Mouse (Mus musculus) large intestine, adult 2 months (tissue): ENCODE measurements at regions not wholly inside any gene's neighbourhood (a gene's known extent, or its start where the extent isn't known, plus 50 kb on each side); places are given as distances from the start of the nearest gene placed in this dataset.

Experiments used
- DNase-seq: peaks from one replicate; pipeline ENCODE4 v3.0.0-alpha.2; 2012; ENCODE audit warnings: low read depth, low spot score
- WGBS: fragments of 180-500 bp; shearing (Covaris S2); methylation state at CpG from one replicate; pipeline ENCODE4 v1.1.7; 2018; 5-methylcytosine and 5-hydroxymethylcytosine counted together

DNA sequence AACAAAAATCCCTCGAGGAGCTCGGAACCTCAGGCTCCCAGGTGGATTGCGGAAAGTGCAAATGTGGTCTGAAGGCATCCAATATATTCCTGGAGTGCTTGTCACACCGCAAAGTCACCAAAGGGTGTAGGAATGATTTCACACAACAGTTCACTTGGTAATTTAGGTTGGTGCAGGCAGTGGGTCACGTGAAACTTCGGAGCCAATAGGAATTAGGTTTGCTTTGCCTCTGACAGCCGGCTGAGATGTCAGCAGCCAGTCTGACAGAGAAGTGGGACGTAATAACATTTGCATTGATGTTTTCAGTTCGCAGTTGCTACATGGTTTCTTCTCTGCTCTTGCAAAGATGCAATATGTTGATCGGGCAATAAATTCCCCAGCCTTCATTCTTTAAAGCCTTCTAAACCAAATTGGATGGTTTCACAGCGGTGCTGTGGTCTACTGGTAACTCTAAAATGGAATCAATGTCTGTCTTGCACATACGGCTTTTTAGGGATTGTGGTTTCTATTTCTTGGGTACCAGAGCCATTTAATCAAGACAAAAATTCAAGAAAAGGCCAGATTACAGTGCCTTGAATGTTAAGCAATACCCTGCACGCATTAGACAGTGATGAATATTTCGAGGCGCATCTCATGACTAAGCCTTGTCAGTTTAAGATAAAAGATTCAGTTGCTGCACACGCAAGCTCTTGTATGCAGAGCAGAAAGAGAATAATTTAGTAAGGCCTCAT is 149.2 kb downstream of the Mtx2 start:
- 67% methylated on average over 16 of the region's 16 CpGs for WGBS
- no peak for DNase-seq

DNA sequence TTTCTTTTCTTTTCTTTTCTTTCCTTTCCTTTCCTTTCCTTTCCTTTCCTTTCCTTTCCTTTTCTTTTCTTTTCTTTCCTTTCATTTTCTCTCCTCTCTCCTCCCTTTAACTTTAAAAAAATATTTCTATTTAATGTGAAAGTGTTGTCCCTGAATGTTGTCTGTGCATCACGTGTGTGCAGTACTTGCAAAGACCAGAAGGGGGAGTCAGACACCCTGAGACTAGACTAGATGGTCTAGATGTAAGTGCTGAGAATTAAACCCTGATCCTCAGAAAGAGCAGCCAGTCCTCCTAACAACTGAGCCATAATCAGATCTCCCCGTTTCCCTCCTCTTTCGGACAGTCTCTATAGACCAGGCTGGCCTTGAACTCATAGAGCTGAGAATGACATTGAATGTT is 151.7 kb downstream of the Mtx2 start:
- DNase-seq, result no peak
- 96% methylated on average over 3 of the region's 3 CpGs for WGBS

DNA sequence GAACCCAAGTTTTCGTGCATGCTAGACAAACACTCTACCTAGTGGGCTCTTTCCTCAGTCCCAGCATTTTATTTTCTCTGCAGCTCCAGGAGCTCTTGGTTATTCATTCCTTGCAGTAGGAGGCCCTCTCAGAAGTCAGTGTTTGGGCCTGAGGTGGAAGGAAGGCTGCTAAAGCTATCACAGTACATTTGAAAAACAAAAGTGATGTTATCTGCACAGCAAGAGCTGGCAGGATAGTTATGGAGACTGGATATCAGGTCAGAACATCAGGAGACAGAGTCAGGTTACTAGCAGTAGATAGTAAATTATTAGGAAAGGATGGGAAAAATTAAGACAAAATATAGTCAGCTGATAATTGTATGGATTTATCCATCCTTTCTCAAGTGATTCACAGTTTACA is 152.2 kb downstream of the Mtx2 start:
- no peak for DNase-seq
- 93% methylated on average over 1 of the region's 1 CpGs for WGBS

DNA sequence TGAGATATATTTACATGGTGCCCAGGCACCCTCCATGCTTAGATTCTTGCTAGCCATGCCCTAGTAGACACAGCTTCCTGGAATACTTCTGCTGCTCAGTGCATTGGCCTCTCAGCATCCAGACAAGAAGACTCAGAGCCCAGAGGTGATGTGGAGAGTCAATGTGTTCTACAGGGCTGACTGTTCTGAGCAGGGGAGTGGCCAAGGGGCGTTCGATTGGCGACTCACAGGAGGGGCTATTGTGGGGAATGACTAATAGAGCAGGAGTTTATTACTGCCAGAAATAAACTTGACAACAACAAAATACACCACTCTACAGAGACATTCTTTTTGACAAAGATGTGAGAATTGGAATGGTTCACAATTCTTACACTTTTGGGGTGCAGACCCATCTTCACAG is 156.3 kb downstream of the Mtx2 start:
- DNase-seq, result no peak
- 71% methylated on average over 3 of the region's 3 CpGs for WGBS

DNA sequence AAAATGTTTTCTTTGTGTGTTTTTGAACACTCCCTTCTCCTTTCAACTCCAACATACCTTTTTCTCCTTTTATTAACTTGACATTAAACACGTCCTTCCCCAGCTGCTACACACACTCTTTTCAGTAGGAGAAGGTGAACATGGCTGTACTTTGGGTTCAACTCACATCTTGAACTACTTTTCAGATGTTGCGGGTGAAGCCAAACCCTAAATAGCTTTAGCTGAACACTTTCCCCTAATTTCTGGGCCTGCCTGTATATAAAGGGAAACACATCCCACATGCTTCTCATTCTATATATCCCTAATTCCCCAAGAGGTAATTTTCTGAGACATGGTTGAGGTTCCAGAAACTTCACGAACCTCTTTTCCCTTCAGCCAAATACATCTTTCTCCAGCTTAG is 168.2 kb downstream of the Mtx2 start:
- no peak for DNase-seq
- WGBS, result 79% methylated on average over 3 of the region's 3 CpGs

DNA sequence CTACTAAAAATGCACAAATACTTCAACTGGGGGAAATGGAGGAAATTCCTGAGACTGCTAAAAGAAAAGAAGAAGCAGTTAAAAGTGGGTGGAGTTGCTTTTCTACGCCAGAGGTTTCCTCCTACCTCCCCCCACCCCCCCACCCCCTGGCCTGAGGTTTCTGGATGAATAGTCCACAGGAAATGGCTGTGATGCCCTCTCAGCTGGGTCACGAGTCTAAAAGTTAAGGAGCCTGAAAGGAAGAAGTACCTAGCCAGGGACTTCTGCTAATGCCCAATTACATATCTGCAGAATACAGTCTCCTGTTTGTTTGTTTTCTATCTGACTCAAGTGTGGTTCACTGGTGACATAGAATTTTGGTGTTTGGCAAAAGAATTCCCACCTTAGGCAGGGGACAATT is 169.4 kb downstream of the Mtx2 start:
- WGBS, result 14% methylated on average over 2 of the region's 2 CpGs
- no peak for DNase-seq

DNA sequence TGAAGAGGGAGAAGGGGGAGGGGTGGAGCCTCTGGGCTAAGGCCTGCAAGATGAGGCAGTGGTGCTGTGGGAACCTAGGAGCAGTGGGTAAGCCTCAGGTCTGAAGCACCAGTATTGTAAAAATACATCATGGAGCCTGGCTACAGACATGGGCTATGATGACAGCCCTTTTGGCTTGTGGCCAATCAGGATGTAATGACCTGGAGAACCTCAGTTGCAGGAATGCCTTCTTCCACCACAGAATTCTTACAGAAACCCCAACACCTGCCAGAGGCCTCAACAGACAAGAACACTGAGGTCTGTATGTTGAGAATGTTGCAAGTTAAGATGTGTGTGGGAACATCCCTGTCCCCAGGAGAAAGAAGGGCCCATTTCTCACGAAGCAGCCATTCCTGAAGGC is 172.1 kb downstream of the Mtx2 start:
- DNase-seq, result no peak
- WGBS, result 76% methylated on average over 1 of the region's 1 CpGs

DNA sequence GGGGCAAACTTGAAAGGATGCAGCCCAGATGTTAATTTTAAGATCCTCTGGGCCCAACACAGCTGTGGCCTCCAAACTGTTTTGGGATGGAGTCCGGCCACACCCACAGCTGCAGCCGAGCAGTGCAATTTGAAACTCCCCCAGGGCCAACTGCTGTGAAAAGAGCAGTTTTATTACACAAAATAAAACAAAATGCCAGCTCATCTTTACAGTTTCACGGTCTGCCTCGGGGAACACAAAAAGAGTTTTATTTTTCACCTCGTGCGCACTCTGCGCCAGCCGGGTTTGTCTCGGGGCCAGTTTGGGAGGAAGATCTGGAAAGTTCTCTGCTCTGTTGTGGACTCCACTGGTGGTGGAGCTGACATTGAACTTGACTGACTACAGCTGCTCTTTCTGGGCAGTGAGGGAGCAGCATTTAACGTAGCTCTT is 174.8 kb downstream of the Mtx2 start:
- DNase-seq, result no peak
- 18% methylated on average over 10 of the region's 10 CpGs for WGBS

DNA sequence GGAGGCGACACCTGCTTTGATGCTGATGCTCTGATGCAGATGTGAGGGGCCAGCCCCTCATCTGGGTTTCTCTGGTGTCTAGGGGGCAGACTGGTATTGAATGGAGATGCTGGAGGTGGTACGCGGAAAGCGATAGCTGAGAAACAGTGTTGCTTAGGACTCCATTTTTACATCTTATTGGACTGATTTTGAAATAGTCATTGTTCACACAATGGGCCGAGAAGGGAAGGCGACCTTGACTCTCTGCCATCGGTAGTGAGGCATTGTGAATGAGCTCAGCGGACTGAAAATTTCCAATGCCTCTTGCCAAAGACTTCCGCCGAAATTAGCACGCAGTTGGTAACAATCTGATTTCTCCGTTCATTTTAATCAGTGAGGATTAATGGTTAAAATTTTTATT is 177.0 kb downstream of the Mtx2 start:
- 73% methylated on average over 12 of the region's 12 CpGs for WGBS
- no peak for DNase-seq

DNA sequence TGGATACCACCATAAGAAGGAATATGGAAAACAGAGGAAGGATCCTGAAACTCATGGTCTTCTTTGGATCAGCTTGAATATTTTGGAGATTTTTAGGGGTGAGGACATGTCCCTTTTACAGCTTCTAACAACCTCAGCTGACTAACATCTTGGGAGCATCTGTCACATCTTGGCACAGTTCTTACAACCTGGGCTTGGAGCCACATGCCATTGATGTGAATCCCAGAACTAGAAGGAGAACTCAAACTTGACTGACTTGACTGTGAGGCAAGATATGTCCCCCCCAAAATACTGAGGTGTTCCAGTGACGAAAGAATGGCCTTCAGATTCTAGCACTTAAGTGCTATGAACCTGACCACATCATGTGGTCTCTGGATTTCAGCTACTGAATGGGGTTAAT is 182.5 kb downstream of the Mtx2 start:
- DNase-seq, result no peak
- WGBS, result 67% methylated on average over 1 of the region's 1 CpGs

DNA sequence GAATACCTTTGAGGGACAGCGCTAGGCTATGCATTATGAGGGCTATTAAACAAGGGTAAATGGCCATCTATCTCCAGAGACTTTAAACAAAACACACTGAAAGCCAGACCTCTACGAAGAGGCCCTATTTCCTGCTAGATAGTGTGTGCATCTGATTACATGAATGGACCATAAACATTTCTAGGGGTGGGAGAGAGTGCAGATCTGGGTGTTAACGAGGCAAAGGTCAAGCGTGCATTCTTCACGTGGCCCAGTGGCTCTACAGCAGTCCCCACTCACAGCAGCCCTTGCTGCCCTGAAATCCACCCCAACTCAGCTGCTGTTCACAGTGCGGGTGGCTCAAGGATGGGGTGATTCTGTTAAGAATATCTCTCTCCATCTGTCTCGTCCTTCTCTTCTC is 185.0 kb downstream of the Mtx2 start:
- DNase-seq, result no peak
- 41% methylated on average over 7 of the region's 7 CpGs for WGBS

DNA sequence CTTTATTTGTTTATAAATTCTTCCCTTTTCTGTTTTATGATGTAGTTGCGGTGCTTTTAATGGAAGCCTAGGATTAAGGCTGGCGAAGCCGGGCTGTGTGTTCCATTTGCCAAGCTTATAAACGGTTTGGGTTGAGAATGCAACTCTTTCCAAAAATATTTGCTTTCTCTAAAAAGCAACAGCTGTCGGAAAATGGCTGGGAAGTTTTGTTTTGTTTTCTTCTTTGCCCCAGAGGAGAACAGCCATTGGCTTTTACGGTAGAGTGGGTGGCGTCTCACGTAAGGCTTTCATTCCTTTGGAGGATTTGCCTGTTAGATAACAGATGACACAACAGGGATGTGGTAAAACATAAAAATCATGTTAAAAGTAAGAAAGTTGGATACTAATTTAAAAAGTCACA is 186.4 kb downstream of the Mtx2 start:
- WGBS, result 21% methylated on average over 8 of the region's 8 CpGs
- DNase-seq, result no peak

DNA sequence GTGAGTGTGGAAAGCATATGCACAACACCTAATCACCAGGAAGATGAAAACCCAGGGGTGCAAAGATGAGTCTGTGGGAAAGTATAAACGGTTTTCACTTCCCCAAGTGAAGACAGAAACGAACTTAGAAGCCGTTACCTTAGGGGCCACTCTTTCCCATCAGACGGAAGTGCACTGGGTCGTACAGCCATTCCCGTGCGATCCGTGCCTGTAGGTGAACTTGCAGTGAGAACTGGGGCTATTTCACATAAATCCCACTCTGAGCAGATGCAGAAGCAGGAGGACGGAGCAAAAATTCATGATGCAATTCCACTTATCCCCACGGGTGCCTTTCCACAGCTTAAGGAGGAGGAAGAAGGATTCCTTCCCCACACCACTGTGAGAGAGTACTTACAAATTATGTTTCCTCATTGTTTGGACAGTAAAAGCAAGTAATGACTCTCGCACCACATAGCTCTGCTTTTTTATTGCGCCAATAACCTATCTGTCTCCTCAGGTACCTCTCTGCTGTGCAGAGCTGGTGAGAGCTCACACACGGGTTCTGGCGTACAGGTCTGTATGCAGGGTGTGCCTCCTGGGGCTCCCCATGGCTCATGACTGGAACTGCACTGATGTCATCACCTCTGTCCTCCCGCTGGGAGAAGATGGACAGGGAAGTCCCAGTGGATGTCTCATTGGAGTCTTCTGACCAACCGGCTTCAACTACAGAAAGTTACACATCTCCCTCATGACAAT is 189.6 kb downstream of the Mtx2 start:
- 31% methylated on average over 16 of the region's 16 CpGs for WGBS
- no peak for DNase-seq

DNA sequence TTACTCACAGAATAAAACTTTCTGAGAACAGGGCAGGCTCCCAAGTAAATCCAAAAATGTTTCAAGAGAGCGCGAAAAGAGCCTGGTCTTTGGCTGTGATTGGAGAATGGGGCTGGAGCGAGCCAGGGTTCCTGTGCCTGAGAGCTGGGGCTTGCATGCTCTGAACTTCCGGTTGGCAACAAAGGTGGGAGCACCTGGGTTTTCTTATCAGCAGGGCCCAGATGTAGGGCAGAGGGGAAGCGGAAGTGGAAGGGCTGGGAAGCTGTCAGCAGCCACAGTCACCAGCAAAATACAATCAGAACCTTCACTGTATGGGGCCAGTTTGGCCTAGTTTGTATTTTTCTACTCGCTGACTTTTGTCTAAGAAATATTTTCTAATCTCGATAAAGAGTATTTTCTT is 193.9 kb downstream of the Mtx2 start:
- no peak for DNase-seq
- 57% methylated on average over 7 of the region's 7 CpGs for WGBS

DNA sequence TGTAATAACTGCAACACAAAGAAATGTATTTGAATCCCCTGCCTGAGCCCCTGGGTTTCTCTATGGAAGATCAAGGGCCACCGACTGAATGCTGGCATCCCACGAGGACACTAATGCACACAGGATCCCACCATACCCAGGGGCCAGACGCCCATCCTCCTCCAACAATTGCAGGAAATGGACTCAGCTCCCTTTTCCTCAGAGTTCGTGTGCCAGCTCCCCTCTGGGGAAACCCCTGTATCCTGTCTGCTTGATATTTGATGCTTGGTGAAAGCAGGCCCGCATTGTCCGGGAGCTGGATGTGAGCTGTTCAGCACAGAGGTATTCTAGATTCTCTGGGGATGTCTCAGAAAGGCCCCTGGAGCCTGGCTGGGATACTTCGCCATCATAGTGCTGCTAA is 196.0 kb downstream of the Mtx2 start:
- WGBS, result 67% methylated on average over 7 of the region's 7 CpGs
- no peak for DNase-seq

DNA sequence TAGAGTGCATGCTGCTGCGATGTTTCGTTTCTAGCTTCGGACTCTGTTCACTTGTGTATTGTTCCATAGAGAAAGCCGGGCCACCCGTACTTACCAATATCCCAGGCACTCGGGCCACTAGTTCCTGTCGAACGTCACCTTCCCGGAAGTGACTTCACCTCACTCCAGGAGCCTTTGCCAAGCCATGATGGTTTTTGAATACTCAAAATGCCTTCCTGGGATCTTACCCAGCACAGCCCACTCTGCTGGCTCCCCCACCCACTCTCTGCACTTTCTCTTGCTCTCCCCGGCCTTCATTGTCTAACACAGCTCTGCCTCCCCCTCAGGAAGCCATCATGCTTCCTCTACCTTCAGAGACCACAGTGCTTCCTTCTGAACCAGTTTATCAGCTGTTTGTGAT is 202.5 kb downstream of the Mtx2 start:
- DNase-seq, result no peak
- WGBS, result 83% methylated on average over 10 of the region's 10 CpGs

DNA sequence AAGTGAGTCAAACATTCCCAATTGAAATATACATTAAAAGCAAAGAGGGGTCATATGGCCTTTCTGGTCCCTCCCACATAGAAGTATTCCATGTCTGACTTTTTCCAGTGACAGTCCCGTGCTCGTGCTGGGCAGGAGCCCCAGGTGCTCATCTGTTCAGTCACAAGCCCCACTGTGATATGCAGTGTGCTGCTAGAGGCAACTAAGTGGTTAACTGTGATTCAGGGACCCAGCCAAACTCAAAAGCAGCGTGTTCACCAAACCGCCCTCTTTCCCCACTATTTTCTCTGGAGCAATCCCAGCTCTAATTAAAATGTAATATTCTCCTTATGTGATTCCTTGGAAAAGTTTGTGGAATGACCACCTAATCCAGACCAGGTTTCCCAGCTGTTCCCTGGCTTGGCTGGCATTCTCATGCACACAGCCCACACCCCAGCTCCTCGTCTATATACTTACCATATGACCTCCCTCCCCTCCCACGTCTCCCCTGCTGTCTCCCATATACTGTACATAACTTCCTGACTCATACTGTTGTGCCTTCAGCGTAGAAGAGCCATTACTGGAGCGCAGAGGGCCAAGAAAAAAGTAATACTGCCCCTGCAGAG is 203.6 kb downstream of the Mtx2 start:
- WGBS, result 37% methylated on average over 8 of the region's 8 CpGs
- DNase-seq, result no peak

DNA sequence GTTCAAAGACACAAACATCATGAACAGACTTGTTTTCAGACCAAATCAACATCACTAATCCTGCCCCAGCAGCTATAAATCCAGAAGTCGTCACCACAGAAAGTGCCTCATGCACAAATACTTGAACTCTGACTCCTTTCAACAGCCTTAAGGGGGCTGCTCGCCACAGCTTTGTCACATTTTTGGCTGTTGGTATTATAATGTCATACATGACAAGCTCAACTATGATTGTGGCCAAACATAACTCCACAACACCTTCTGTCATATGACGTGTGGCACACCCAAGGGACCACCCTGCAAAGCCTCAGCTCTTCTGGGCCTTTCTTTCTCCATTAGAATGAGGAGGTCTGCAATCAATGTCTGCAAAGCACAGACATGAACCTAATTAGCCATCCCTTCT is 209.1 kb downstream of the Mtx2 start:
- no peak for DNase-seq
- WGBS, result 56% methylated on average over 3 of the region's 3 CpGs

DNA sequence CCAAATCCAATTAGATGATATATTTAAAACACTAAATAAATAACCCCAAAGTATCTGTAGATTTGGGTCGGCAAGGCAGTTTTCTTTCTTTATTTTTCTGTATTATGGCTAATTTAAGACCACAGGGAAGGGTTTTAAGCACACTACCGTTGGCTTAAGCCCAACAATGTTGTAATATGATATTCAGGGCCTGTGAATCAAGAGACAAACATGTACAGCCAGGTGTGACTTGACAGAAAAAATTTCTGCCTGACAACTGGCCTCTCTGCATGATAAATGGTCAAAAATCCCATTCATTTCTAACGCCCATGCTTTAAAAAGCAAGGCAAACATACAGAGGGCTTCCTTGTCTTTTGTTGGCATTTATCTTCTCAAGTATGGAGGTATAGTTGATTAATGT is 213.5 kb downstream of the Mtx2 start:
- DNase-seq, result no peak
- 38% methylated on average over 3 of the region's 3 CpGs for WGBS

DNA sequence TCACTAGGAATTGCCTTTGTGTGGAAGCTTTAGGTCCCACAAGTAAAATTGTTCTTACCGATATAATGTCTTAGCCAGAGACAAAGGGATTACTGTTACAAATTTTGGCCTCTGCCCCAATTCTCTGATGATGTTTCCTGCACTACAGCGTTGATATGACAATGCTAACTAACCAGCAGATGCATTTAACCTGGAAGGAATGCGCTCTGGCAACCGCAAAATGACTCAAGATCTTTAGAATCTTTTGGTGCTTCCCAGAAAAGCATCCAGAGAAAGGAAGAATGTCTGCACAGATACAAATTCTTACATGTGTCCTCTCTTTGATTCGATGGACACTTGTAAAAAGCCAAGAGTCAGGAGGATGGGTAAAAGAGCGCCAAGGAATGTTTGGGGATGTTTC is 221.3 kb downstream of the Mtx2 start:
- WGBS, result 61% methylated on average over 6 of the region's 6 CpGs
- no peak for DNase-seq

DNA sequence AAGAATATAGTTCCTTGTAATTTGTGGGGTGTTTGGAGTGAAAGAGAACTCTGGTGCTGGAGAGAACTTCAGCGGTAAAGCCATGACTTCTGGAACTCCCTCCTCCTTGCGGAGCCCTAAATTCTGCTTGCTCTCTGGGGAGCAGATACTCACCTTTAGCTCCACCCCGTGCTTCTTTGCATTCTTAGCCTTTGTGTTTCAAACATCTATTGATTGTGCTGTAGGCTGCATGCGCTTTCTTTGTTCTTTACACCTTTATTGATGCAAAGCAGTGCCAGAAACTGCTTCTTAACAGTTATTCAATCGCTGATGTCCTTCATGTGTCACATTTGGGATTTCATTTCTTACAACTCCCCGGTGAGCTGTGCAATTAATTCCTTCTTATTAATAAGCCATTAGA is 222.5 kb downstream of the Mtx2 start:
- no peak for DNase-seq
- 49% methylated on average over 6 of the region's 6 CpGs for WGBS
